Comparison of ENCODE assay signal across 8 mouse cellular contexts in genomic region chr5:73337961-73338831, GRCm38 (mm10). TPM values are rescaled to one million over a fixed set of nuclear protein-coding genes. Genes with fewer than 3 reads are reported as not detected.
DNase-seq lines count a peak whose midpoint lies in the region; ATAC-seq and TF ChIP-seq lines count a peak whose summit lies in the region.

No protein-coding gene starts in this region.

- TF ChIP-seq CTCF in forebrain, postnatal 0 days (IDR thresholded peaks at IDR 0.05; ENCODE audit: low read depth) = no peak

- peak; percentile 86 for ATAC-seq in forebrain, postnatal 0 days
- peak; percentile 71 for ATAC-seq in hindbrain, embryonic 13.5 days (ENCODE audit: low FRiP score)
- peak; percentile 43; the same call in 1 of the 2 replicates for ATAC-seq in stomach, embryonic 16.5 days (ENCODE audit: insufficient read depth, low FRiP score)

- H3K4me1 ChIP-seq in heart, embryonic 10.5 days = peaks cover 46% of the 10 kb centered on the region
- H3K4me1 ChIP-seq in forebrain, postnatal 0 days (ENCODE audit: insufficient read depth) = no peaks in the 10 kb centered on the region; the same call in 1 of the 2 replicates
- peaks cover 19% of the 10 kb centered on the region for H3K4me1 ChIP-seq in hindbrain, embryonic 13.5 days (replicated peaks)
- peaks cover 21% of the 10 kb centered on the region for H3K4me1 ChIP-seq in midbrain, embryonic 10.5 days
- H3K4me1 ChIP-seq in stomach, embryonic 16.5 days (ENCODE audit: control insufficient read depth, insufficient read depth, low read length) = no peaks in the 10 kb centered on the region

- H3K9ac ChIP-seq in forebrain, postnatal 0 days = peak overlapping the region; percentile 65
- H3K9ac ChIP-seq in hindbrain, embryonic 13.5 days = peak overlapping the region; percentile 81
- H3K9ac ChIP-seq in stomach, embryonic 16.5 days (ENCODE audit: low read length) = peak overlapping the region; percentile 82

- peak overlapping the region; percentile 82 for H3K4me3 ChIP-seq in heart, embryonic 10.5 days
- peak overlapping the region; percentile 51 for H3K4me3 ChIP-seq in forebrain, postnatal 0 days (ENCODE audit: low read depth, low read length)
- H3K4me3 ChIP-seq in hindbrain, embryonic 13.5 days = peak overlapping the region; percentile 61
- H3K4me3 ChIP-seq in midbrain, embryonic 10.5 days = peak overlapping the region; percentile 68
- H3K4me3 ChIP-seq in stomach, embryonic 16.5 days (replicated peaks; ENCODE audit: low read length) = peak overlapping the region; percentile 62

- H3K27me3 ChIP-seq in heart, embryonic 10.5 days (ENCODE audit: insufficient read depth, poor library complexity, severe bottlenecking) = no peaks in the 10 kb centered on the region
- no peaks in the 10 kb centered on the region for H3K27me3 ChIP-seq in forebrain, postnatal 0 days (ENCODE audit: insufficient read depth, low read length)
- H3K27me3 ChIP-seq in hindbrain, embryonic 13.5 days = no peaks in the 10 kb centered on the region
- peaks cover 11% of the 10 kb centered on the region; the same call in 1 of the 2 replicates for H3K27me3 ChIP-seq in midbrain, embryonic 10.5 days (ENCODE audit: low read depth, poor library complexity, severe bottlenecking)
- H3K27me3 ChIP-seq in stomach, embryonic 16.5 days (ENCODE audit: control insufficient read depth, insufficient read depth, low read length) = no peaks in the 10 kb centered on the region

- H3K27ac ChIP-seq in heart, embryonic 10.5 days = peak overlapping the region; percentile 91
- no peak overlapping the region; the same call in 1 of the 2 replicates for H3K27ac ChIP-seq in forebrain, postnatal 0 days (ENCODE audit: low read depth, low read length)
- peak overlapping the region; percentile 78 for H3K27ac ChIP-seq in hindbrain, embryonic 13.5 days
- H3K27ac ChIP-seq in midbrain, embryonic 10.5 days (replicated peaks) = peak overlapping the region; percentile 85
- peak overlapping the region; percentile 80 for H3K27ac ChIP-seq in stomach, embryonic 16.5 days (ENCODE audit: low read length)

- intact Hi-C loops in left cerebral cortex, postnatal 4 days (cut with DNase I) = no loop called here

- peak overlapping the region; percentile 84 for H3K4me2 ChIP-seq in forebrain, postnatal 0 days (ENCODE audit: low read depth)
- peak overlapping the region; percentile 84 for H3K4me2 ChIP-seq in hindbrain, embryonic 13.5 days
- peak overlapping the region; percentile 80 for H3K4me2 ChIP-seq in stomach, embryonic 16.5 days (ENCODE audit: low read depth, low read length)

- DNase-seq in heart, embryonic 10.5 days (ENCODE audit: low spot score) = no peak
- no peak for DNase-seq in heart, adult 9 months (ENCODE audit: low spot score in 2 of 2)
- DNase-seq in cerebellum, adult 18-20 months = peak; percentile 22 to 36
- peak; percentile 76 for DNase-seq in forebrain, postnatal 0 days
- peak; percentile 55 for DNase-seq in left cerebral cortex, postnatal 4 days
- DNase-seq in midbrain, embryonic 10.5 days (ENCODE audit: low spot score) = peak; percentile 47

- WGBS in heart, embryonic 10.5 days = 4% methylated on average over 35 of the region's 41 CpGs
- WGBS in forebrain, postnatal 0 days = 2% methylated on average over 41 of the region's 41 CpGs
- WGBS in hindbrain, embryonic 13.5 days = 6% methylated on average over 24 of the region's 41 CpGs
- 3% methylated on average over 33 of the region's 41 CpGs for WGBS in midbrain, embryonic 10.5 days
- WGBS in stomach, embryonic 16.5 days = 2% methylated on average over 37 of the region's 41 CpGs

- 0 out of 2 replicates have a peak, but pooled peaks cover 3% of the 10 kb centered on the region for H3K9me3 ChIP-seq in heart, embryonic 10.5 days
- no peaks in the 10 kb centered on the region for H3K9me3 ChIP-seq in forebrain, postnatal 0 days (ENCODE audit: low read length)
- no peaks in the 10 kb centered on the region for H3K9me3 ChIP-seq in hindbrain, embryonic 13.5 days
- no peaks in the 10 kb centered on the region for H3K9me3 ChIP-seq in midbrain, embryonic 10.5 days (replicated peaks)
- H3K9me3 ChIP-seq in stomach, embryonic 16.5 days (replicated peaks; ENCODE audit: control insufficient read depth, low read length) = no peaks in the 10 kb centered on the region

- no peaks in the 10 kb centered on the region for H3K36me3 ChIP-seq in heart, embryonic 10.5 days
- no peaks in the 10 kb centered on the region for H3K36me3 ChIP-seq in forebrain, postnatal 0 days (ENCODE audit: insufficient read depth)
- H3K36me3 ChIP-seq in hindbrain, embryonic 13.5 days = 0 out of 2 replicates have a peak, but pooled peaks cover 2% of the 10 kb centered on the region
- H3K36me3 ChIP-seq in midbrain, embryonic 10.5 days = no peaks in the 10 kb centered on the region
- H3K36me3 ChIP-seq in stomach, embryonic 16.5 days (ENCODE audit: control insufficient read depth, insufficient read depth, low read length) = no peaks in the 10 kb centered on the region

RNA-seq across cellular contexts. Expression of gene Ociad2, which starts 2.6 kb away (rescaled TPM):
- polyA plus RNA-seq in heart, embryonic 10.5 days (2016; fragmentation: Nextera tagmentation; extraction: Ambion mirVana) = 21.0 and 23.1 TPM in 2 replicates
- total RNA-seq in forebrain, postnatal 0 days (2014; rRNA removed) = 12.7 and 16.5 TPM in 2 replicates
- polyA plus RNA-seq in forebrain, postnatal 0 days (2015; fragmentation: Nextera tagmentation; extraction: Ambion mirVana) = 25.5 and 30.6 TPM in 2 replicates
- polyA plus RNA-seq in hindbrain, embryonic 13.5 days (2015; fragmentation: Nextera tagmentation; extraction: Ambion mirVana) = 20.2 and 23.5 TPM in 2 replicates
- total RNA-seq in left cerebral cortex, postnatal 4 days (2021) = 10 to 100 TPM; 26.0 to 30.7 TPM
- 10.2 and 14.6 TPM in 2 replicates for polyA plus RNA-seq in midbrain, embryonic 10.5 days (2016; fragmentation: Nextera tagmentation; extraction: Ambion mirVana)
- 93.9 and 103 TPM in 2 replicates for polyA plus RNA-seq in stomach, embryonic 16.5 days (2015; fragmentation: Nextera tagmentation; extraction: Ambion mirVana)

RNA-seq across cellular contexts. Expression of gene Ociad1, which starts 45.6 kb away (rescaled TPM):
- polyA plus RNA-seq in heart, embryonic 10.5 days (2016; fragmentation: Nextera tagmentation; extraction: Ambion mirVana) = 169 and 198 TPM in 2 replicates
- 237 and 265 TPM in 2 replicates for total RNA-seq in forebrain, postnatal 0 days (2014; rRNA removed)
- polyA plus RNA-seq in forebrain, postnatal 0 days (2015; fragmentation: Nextera tagmentation; extraction: Ambion mirVana) = 336 and 379 TPM in 2 replicates
- polyA plus RNA-seq in hindbrain, embryonic 13.5 days (2015; fragmentation: Nextera tagmentation; extraction: Ambion mirVana) = 267 and 284 TPM in 2 replicates
- 100 to 1,000 TPM; 265 to 277 TPM for total RNA-seq in left cerebral cortex, postnatal 4 days (2021)
- polyA plus RNA-seq in midbrain, embryonic 10.5 days (2016; fragmentation: Nextera tagmentation; extraction: Ambion mirVana) = 164 TPM in 2 replicates
- polyA plus RNA-seq in stomach, embryonic 16.5 days (2015; fragmentation: Nextera tagmentation; extraction: Ambion mirVana) = 256 and 260 TPM in 2 replicates

Comparison
In these comparisons a context has a peak if more than half of its experiments do, and no peak if none do; other contexts are left out.
1. DNase-seq: peak in cerebellum, adult 18-20 months (2 of 2), forebrain, postnatal 0 days (single experiment), left cerebral cortex, postnatal 4 days (single experiment) and midbrain, embryonic 10.5 days (single experiment); none in heart, embryonic 10.5 days (single experiment) and heart, adult 9 months (0 of 2).
2. Peak in every context shown above with its lines, with median percentiles within 50 percentile points of each other: H3K4me3 ChIP-seq, ATAC-seq, H3K4me2 ChIP-seq and H3K9ac ChIP-seq.